Mouse (Mus musculus): ENCODE data around the gene Ppp2r5e.

GRCm38 (mm10) chr12:75587501-75587900 is 8.5 kb downstream of the Ppp2r5e start:
- TF ChIP-seq CTCF (IDR thresholded peaks at IDR 0.05) (0 out of 2 replicates have a peak, but pooled peaks have one; percentile 18), POLR2A (IDR thresholded peaks at IDR 0.05; ENCODE audit: insufficient read depth, low read depth, low read length) (no peak), EP300 (IDR thresholded peaks at IDR 0.05; ENCODE audit: insufficient read depth, low read depth, low read length) (no peak)
